Mouse (Mus musculus): ENCODE measurements around the gene Npas2.

Gene Npas2

GRCm38 (mm10) chr1:39338831-39339230 lies 145.3 kb downstream of the Npas2 start:
- DNase-seq = no peak

DNA sequence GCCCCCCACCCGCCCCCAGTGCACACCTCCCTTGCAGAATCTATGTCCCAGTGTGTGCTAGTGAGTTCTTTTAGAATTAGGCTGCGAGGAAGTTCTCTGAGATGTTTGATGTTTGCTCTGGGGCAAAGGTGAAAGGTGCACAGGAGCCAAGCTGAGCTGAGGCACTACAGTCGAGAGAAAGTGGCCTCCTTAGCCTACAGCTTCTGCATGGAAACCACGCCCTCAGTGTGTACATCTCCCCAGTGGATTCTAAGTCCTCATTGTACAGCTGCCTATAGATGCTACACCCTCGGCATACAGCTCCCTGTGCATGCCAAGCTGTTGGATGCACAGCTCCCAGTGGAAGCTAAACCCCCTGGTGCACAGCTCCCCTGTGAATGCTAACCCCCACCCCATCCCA lies 145.9 kb downstream of the Npas2 start:
- no peak for DNase-seq

DNA sequence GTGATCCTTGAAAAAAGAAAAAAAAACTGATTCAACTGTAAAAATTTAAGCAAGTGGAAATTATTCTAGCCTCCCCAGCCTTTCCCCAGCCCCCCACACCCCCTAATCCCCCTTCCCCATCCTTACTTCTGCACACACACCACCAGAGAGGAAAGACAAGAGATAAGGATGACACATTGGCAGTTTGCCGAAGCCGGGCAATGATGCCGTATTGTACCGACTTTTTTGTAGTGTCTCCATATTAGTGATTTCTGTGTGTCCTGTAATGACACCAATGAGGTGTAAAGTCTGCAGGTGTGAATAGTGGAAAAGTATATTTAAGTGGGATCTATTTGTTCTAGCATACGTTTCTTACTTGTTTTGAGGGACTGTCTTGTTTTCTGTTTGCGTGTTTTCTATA lies 146.6 kb downstream of the Npas2 start:
- DNase-seq = no peak

DNA sequence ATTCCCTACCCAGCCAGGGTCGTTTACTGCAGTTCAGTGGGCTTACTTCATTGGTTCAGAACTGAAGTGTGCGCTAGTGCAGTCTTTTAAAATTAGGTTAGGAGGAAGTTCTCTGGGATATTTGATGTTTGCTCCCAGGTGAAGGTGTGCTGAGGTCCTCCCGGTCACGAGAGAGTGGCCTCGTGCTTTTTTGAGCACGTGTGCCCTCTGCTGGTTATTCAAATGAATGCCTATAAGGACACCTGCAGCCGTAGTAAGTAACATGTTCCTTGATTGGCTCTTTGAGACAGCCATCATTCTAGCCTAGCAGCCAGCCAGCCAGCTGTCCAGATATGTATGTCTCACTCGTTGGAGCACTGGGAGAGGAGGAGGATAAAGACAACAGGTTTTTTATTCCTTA lies 147.1 kb downstream of the Npas2 start:
- DNase-seq = peak; percentile 73

DNA sequence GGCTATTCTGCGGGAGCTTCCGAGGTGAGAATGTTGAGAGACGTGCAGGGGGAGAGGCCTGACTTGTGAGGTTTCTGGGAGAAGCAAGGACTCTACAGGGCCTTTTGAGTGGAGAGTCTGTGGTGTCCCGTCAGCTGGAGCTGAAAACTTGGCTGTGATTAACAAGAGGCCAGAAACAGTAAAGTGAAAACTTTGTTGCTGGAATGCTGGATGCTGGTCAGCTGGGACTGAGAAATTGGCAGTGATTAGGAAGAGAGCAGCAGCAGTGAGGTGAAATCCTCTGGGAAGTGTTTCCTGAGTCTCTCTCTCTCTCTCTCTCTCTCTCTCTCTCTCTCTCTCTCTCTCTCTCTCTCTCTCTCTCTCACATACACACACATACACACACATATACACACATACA lies 148.3 kb downstream of the Npas2 start:
- DNase-seq = no peak

DNA sequence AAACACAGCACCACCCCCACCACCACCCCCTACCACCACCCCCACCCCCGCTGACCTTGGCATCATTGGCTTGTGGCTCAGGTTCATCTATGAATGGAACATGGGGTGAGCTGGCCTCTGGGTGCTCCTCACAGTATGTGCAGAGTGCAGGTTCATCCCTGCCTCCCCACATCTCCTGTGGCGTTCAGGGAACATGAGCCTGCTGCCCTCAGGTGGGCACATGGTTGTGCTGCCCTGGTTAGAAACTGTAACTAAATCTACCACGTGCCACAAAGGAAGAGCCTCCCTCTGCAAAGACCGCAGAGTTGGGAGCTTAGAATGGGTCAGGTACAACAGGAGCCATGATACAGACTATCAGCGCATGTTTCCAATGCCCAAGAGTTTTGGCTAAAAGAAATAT lies 149.7 kb downstream of the Npas2 start:
- DNase-seq = no peak

- peak; percentile 45 for DNase-seq
Observed at GRCm38 (mm10) chr1:39344981-39345600, 151.6 kb downstream of the Npas2 start.

DNA sequence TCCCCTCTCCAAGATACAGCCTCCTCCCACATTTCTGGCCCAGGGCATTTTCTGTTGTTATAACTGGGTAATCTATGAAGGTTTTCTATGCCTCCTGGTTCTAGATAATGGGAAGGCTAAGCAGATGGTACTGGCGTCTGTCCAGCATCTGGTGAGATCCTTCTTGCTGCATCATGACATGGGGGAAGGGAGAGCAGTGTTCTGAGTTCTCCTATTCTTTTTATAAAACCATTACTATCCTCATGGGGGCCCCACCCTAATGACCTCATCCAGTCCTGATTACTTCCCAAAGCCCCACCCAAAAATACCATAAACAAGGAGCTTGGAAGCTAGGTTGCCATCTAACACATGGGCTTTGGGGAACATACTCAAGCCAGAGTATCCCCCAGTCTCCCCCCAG lies 155.5 kb downstream of the Npas2 start:
- DNase-seq = no peak

DNA sequence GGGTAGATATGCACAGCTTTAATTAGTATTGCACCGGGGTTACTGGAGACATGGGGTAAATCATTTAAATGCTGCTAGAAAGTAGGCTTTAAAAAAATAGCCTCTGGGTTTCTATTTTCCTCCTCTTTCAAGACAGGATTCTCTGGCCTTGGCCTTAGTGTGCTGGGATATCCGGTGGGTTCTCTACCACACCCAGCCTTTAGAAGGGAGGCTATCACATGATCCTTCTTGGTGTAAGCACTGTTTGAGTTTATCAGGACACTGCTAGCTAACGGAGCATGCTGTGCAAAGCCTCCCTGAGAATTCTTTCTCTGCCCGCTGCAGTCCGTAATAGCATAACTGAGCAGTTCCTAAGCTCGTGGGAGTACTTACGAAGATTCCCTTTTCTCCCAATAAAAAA lies 155.9 kb downstream of the Npas2 start:
- DNase-seq = no peak

DNA sequence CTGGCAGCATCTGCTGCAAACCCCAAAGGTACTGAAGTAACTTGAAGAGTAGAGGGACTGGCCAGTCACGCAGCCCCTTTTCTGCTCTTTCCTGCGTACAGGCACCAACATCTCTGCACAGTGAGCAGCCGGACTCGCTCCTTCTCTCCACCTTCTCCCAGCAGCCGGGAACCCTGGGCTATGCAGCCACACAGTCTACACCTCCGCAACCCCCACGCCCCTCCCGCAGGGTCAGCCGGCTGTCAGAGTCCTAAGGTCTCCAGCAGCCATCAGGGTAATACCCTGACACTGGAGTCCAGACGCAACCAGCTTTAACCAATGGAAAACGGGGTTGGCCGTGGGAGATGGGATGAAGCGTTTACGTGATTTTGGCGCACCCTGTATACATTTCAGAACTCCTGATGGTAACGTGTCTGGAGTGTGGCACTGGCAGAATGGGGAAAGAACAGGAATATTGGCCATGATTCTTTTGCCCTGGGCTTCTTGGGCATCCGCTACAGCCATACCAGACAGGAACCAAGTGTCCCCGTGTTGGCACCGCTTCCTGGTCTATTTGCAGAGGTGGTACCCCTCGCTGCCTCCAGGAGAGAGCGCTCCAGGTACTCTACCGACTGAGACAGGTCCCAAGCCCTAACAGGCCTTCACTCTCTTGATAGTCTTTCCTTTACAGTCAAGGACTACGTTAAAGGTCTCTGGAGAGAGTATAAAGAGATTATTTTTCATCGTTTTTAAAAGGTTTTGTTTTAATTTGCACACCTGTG lies 168.4 kb downstream of the Npas2 start:
- peak; percentile 31 for DNase-seq

DNA sequence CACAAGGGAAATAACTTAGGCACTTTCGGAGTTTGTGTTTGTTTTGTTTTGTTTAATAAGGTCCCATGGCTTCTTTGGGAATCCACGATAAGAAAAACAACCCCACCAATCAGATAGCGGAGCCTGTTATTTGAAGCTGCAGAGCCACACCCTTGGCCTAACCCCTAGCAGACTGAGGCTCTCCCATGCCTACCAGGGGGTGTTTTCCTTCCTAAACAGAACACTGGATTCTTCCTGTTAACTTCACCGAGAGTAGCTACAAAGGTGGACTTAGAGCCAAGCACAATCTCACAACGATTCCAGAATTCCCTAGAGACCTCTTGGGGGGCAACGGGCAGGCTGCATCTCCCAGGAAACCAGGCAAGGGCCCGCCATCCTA lies 169.0 kb downstream of the Npas2 start:
- no peak for DNase-seq

DNA sequence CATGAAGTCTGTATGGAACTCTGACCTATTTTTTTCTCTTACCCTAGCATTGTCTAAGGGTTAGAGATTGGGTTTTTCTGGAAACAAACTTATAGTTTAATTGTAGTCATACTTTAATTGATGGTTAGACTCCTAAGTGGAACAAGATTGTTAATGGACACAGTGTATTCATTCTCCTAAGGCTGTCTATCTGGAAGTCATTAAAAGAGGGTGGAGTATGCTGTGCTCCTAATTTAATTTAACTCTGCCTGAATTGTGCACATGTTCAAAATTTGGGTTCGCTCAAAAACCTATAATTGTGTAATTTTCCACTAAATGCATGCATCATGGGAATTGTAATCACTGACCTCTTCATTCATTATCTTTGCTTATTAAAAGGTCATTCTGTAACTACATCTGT lies 172.0 kb downstream of the Npas2 start:
- DNase-seq = no peak

GRCm38 (mm10) chr1:39367045-39367444 lies 173.5 kb downstream of the Npas2 start:
- DNase-seq = peak; percentile 24

- peak; percentile 96 for DNase-seq
Observed at GRCm38 (mm10) chr1:39367601-39368266, 174.2 kb downstream of the Npas2 start, which contains the start of gene Rpl31. Rpl31 (plus strand) TSS chr1:39367842.

GRCm38 (mm10) chr1:39368267-39368841 lies 174.8 kb downstream of the Npas2 start:
- DNase-seq = no peak

DNA sequence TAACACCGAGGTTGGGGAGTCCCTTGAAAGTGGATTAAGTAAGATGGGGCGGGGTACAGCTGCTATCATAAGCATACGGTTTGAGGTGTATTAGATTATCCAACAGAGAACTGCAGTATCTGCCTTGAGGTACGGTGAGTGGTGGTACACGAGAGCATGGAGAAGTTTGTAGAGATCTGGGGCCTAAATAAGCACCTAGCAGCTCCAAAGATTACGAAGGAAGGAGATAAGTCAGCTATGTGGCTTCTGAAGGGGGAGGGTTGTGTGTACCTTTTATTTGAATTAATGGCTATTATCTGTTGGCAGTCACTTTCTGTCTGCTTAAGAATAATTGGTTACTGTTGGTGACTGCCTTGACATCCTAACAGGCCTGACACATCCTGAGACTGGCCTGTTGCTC lies 176.9 kb downstream of the Npas2 start:
- no peak for DNase-seq

GRCm38 (mm10) chr1:39372220-39372843 lies 178.8 kb downstream of the Npas2 start:
- DNase-seq = no peak

DNA sequence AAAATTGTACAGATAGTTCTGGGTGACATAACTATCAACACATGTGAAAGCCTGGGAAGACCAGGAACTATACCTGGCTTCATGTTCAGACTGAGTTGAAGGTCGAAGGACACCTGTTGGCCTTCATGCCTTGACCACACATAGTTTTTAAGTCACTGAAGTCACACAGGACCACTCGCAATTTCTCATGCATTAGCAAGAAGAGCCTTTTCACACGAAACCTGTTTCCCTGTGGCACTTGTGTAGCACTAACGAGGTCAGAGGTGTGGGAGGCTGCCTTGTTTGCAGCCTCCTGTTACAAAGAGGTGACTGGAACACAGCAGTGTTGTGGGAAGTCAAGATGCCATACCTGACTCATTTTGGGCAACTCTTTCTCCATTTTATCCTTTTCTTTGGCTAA lies 179.8 kb downstream of the Npas2 start:
- DNase-seq = no peak

GRCm38 (mm10) chr1:39374231-39374809 lies 180.8 kb downstream of the Npas2 start:
- no peak for DNase-seq

DNA sequence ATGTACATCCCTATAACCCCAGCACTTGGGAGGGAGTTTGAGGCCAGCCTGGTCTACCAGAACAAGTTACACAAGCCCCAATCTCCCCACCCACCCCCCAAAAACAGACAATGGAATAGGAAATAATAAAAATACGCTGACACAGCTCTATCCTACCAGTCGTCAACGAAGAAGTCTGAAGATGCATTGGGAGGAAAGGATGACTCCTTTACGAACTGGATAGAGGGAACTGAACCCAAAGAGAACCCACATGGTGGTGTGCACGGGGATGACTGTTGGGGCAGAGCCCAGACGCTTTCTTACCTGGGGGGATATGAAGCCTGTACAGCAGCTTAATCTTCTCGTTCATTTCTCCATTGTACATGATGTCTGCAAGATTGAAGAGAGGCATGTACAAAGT lies 182.6 kb downstream of the Npas2 start:
- no peak for DNase-seq

DNA sequence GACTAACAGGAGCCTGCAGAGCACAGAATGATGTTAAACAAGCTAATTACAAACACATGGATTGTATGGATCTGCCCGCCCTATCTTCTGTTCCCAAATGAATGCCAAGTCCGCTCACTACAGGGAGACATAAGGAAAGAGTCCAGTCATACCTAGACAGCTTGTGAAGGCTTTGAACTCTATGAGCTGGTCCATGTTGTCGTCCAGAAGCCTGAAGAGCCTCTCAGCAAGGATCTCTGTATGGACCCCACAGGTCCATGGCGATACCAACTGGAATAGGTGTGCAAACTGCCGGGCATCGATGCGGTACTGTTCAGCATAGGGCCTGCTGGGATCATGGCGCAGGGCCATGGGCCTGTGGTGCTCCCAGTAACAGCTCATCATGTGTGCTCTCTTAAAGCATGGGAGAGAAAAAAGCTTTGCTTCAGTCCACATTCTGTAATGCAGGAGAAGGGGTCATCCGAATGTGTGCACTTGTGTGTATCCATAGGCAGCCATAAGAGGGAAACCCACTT lies 183.3 kb downstream of the Npas2 start:
- DNase-seq = no peak

- DNase-seq = no peak
Observed at GRCm38 (mm10) chr1:39378540-39378939, 185.0 kb downstream of the Npas2 start.

GRCm38 (mm10) chr1:39379021-39379420 lies 185.5 kb downstream of the Npas2 start:
- no peak for DNase-seq

Measured in embryo, embryonic 11 days (tissue).